Mouse (Mus musculus): Measurements from ENCODE around the gene Emid1.
"Not testable (repeated sequence)": the region's sequence is repeated elsewhere in the genome, so short reads cannot be mapped to it uniquely, and the experiment has no call there.

The Emid1 gene

DNA sequence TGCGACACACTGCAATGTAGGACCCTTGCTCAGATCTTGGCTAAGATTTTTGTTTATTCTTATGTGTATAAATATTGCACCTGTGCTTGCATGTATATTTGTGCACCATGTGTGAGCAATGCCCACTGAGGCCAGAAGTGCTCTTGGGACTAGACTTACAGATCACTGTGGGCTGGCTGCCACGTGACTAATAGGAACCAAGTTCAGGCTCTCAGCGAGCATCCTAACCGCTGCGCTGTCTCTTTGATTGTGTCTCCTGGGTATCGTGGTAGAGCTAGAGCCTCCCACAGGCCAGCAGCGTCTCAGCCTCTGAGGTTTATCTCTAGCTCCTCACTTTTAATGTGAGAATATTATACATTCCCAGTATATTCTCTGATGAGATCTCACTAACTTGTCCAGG lies 38.4 kb downstream of the Emid1 start:
- in situ Hi-C loops (cut with MboI, MseI) = loop anchor here in 1 of 2 experiments (10.0 kb wide), 1 partner anchor 171 kb away; no protein-coding TSS in a partner anchor

GRCm38 (mm10) chr11:5109441-5109840 lies 42.6 kb downstream of the Emid1 start:
- in situ Hi-C loops (cut with MboI, MseI) = no loop called here

DNA sequence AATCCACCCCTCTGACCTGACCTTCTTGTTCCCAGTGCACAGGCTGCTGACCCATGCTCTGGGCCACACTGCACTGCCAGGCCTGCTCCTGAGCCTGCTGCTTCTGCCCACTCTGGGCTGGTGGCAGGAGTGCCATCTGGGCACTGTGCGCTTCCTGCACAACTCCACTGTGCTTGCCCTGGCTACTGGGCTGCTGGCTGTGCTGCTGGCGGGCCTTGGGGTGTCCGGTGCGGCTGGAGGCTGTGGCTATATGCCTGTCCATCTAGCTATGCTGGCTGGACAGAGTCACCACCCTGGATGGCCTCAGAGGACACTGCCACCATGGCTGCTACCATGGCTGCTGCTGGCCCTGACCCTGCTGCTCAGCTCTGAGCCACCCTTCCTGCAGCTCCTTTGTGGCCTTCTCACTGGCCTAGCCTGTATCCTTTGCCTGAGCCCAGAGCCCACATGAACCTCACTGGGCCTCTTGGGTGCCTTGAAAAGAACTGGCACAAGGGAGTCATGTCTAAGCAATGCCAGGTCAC lies 48.0 kb downstream of the Emid1 start:
- in situ Hi-C loops (cut with MboI, MseI) = loop anchor here in 1 of 2 experiments (5.0 kb wide), 1 partner anchor 378 kb away; no protein-coding TSS in a partner anchor

- in situ Hi-C loops (cut with MboI, MseI) = loop anchor here in 1 of 2 experiments (5.0 kb wide), 1 partner anchor 380 kb away; no protein-coding TSS in a partner anchor
Observed at GRCm38 (mm10) chr11:5102384-5102783, 49.7 kb downstream of the Emid1 start.

DNA sequence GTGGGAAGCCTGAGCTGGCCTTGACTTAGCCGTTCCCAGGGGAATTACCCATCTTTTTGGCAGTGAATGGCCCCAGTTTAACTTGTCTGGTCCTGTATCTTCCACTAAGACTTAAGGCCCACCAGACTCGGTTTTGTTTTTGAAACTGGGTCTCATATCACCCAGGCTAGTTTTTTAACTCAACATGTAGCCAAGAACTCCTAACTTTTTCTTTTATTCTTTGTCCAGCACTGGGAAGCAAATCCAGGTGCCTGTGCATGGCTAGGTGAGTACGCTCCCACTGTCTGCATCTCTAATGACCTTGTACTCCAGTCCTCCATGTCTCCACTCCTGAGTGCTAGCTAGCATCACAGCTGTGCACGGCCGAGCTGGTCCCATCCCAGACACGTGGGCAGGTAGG lies 50.4 kb downstream of the Emid1 start:
- in situ Hi-C loops (cut with MboI, MseI) = loop anchor here in 1 of 2 experiments (5.0 kb wide), 1 partner anchor 381 kb away; no protein-coding TSS in a partner anchor

- in situ Hi-C loops (cut with MboI, MseI) = loop anchor here in 1 of 2 experiments (5.0 kb wide), 1 partner anchor 382 kb away; no protein-coding TSS in a partner anchor
Observed at GRCm38 (mm10) chr11:5100801-5101200, 51.3 kb downstream of the Emid1 start.

DNA sequence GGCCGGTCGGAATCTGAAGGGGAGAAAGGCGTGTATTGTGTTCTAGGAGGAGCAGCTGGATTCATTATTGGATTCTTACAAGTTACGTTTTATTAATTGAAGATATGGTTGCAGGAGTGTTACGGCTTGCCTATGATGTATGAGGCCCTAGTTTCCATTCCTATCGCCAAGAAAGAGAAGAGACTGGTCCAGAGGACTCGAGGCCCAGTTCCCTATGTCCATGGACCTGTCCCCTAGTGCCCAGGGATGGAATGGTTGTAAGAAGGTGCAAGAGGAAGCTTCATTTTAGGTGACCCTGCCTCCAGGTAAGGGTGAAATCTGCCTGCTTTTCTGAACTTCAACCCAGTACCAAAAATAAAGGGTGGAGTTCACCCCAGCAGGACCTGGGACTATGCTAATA lies 51.8 kb downstream of the Emid1 start:
- in situ Hi-C loops (cut with MboI, MseI) = loop anchor here in 1 of 2 experiments (5.0 kb wide), 1 partner anchor 382 kb away; no protein-coding TSS in a partner anchor

GRCm38 (mm10) chr11:5099576-5100183 lies 52.4 kb downstream of the Emid1 start:
- in situ Hi-C loops (cut with MboI, MseI) = loop anchor here (5.0 to 10.0 kb wide), 3 partner anchors 92 to 1865 kb away; no protein-coding TSS in a partner anchor

DNA sequence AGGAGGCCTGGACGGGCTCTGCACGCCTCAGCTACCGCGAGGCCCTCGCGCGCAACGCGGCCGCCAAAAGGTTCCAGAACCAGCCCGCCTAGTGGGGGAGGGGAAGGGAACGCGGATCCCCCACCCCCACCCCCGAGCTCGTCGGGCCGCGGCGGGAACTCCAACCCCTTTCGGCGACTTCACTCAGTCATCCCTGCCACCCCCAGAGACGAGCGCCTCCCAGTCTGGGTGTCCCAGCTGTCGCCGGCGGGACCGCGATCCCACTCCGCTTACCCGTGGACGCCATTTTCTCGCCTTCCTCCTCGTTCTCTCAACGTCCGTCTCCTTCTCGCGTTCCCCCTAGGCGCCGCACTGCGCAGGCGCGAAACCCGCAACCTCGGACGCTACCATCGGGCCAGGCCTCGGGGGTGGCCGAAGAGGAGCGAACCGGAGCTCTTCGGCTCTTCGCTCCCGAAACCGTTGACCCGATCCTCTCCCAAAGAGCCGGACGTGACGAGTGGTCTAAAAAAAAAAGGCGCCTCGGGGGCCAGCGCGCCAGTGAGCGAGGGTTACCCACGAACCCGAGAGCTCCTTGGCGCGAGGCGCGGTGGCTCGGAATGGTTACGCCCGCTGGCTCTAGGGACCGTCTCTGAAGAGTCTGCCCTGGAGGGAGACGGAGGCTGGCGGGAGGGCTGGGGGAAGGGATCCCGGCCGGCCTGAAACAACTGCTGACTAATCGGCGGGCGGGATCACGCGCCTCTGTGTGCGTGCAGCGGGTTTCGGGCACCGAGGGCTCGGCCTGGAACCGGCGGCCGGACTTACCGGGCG lies 53.1 kb downstream of the Emid1 start, which contains the start of the genes Rhbdd3 and Ewsr1:
Rhbdd3 (plus strand) TSS at position 191 of the 807 bp plus-strand sequence.
Ewsr1 (minus strand) TSS at position 531 of the 807 bp plus-strand sequence.
- in situ Hi-C loops (cut with MboI, MseI) = loop anchor here in 1 of 2 experiments (5.0 to 10.0 kb wide), 2 partner anchors 92 to 1864 kb away; no protein-coding TSS in a partner anchor

GRCm38 (mm10) chr11:5098035-5098735 lies 53.9 kb downstream of the Emid1 start:
- in situ Hi-C loops (cut with MboI, MseI) = loop anchor here in 1 of 2 experiments (5.0 to 10.0 kb wide), 2 partner anchors 91 to 1863 kb away; no protein-coding TSS in a partner anchor

DNA sequence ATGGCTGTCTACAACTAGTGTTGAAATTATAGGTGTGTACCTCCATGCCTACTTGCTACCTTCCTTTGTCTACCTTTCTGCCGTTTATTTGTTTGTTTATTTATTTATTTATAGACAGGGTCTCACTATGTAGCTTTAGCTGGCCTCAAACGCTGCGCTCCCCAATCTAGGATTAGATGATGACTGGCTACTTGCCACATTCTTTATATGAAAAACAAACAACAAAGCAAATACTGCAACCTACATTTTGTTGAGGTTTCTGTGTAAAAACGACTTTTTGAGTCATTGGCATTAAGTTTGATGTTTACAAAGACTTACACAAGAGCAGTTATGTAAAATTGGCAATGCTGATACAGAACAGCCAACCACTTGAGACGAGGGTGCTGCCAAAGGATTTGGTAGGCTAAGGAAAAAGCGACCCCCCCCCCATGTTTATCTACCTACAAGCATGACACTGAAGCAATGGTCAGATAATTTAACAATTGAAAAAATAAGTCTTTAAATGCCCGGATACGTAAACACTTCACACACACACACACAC lies 55.5 kb downstream of the Emid1 start:
- in situ Hi-C loops (cut with MboI, MseI) = loop anchor here in 1 of 2 experiments (5.0 to 10.0 kb wide), 2 partner anchors 89 to 1862 kb away; no protein-coding TSS in a partner anchor

- in situ Hi-C loops (cut with MboI, MseI) = loop anchor here in 1 of 2 experiments (5.0 to 10.0 kb wide), 2 partner anchors 89 to 1861 kb away; no protein-coding TSS in a partner anchor
Observed at GRCm38 (mm10) chr11:5095877-5096276, 56.2 kb downstream of the Emid1 start.

GRCm38 (mm10) chr11:5091706-5092105 lies 60.4 kb downstream of the Emid1 start:
- in situ Hi-C loops (cut with MboI, MseI) = loop anchor here in 1 of 2 experiments (10.0 kb wide), 1 partner anchor 1857 kb away; no protein-coding TSS in a partner anchor

DNA sequence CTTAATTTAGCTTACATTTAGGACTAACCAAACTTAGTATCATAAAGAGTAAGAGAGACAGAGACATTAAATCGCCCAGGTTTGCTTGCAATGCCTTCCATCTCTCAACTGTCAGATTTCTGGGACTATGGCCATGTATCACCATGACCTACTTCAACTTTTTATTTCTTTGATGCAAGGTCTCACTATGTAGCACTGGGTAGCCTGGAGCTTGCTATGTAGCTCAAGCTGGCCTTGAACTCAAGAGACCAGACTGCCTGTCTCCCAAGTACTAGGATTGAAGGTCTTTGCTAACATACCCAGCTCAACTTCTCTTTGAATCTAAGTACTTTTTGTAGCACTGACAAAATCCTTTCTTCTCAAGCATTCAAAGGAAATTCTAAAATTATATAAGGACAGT lies 62.9 kb downstream of the Emid1 start:
- in situ Hi-C loops (cut with MboI, MseI) = no loop called here

GRCm38 (mm10) chr11:5076843-5077242 lies 75.2 kb downstream of the Emid1 start:
- in situ Hi-C loops (cut with MboI, MseI) = not testable (repeated sequence)

GRCm38 (mm10) chr11:5075760-5076159 lies 76.3 kb downstream of the Emid1 start:
- in situ Hi-C loops (cut with MboI, MseI) = no loop called here

DNA sequence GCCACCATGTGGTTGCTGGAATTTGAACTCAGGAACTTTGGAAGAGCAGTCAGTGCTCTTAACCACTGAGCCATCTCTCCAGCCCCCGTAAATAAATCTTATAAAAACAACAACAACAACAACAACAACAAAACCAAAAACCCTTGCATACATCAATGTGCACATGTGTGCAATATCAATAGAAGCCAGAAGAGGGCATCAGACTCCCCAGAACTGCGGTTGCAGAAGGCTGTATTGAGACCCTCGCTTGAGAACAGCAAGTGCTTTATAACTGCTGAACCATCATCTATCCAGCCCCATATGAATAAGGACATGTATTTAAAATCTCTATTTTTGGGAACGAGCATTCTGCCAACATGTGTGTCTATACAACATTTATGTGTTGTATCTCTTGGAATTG lies 77.2 kb downstream of the Emid1 start:
- in situ Hi-C loops (cut with MboI, MseI) = no loop called here

DNA sequence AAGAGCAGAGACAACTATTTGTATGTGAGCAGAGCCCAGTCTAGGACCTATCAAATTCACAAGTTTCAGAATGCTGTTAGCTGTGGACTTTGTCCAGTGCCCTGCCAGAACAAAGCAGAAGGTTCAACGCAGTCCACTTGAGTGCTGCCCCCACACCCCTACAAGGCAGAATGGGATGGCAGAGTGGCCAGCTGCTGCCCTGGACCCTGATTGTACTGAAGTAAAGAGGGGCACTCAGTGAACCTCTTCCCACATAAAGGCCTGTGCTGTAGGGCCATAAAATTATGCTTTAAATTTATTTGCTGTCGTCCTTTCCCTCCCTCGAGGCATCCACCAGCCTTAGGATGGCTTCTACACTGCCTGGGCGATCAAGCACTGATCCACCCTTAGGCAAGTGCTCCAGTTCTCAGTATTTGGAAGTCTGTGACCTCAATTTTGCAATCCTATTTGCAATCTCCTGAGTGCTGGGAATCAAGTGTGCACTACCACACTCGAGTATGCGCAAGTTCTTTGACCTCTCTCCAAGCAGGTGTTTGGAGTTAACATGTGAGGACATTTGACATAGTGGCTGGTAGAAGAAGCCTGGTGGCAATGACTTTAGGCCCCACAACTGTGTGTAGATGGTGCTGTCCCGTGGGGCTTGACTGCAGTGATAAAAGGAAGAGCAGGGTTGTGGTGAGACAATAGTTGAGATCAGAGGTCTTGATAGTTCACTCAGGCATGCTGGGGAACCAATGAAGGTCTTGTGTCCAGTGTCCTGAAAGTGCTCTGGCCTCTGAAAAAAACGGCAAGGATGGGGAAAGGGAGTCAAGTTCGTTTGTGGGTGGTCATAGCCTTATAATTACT lies 83.7 kb downstream of the Emid1 start:
- in situ Hi-C loops (cut with MboI, MseI) = no loop called here

DNA sequence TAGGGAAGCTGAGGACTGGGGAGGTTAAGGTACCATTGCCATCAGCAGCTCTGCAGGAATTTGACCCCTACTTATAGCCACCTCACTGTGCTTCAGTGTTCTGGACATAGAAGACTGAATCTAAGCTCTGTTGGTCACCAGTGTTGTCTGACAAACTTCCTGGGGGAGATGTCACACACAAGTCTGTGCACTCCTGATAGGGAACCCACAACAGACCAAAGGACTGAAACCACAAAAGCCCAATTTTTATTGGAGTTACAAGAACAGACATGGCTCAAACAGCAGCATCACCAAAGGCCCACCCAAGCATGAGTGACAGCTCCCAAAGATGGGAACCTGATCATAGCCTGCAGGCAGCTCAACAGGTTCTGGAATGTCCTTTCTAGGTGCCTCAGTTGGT lies 85.0 kb downstream of the Emid1 start:
- in situ Hi-C loops (cut with MboI, MseI) = no loop called here
